Mouse (Mus musculus) cerebellum, postnatal 14 days (tissue): Measurements from ENCODE around the gene Tgm2.

Experiments
- DNase-seq, 2 experiments: peaks; one replicate each; pipeline ENCODE4 v3.0.0; 2021; ENCODE audit warnings: mixed read lengths in 2 of 2

Tgm2 gene

DNA sequence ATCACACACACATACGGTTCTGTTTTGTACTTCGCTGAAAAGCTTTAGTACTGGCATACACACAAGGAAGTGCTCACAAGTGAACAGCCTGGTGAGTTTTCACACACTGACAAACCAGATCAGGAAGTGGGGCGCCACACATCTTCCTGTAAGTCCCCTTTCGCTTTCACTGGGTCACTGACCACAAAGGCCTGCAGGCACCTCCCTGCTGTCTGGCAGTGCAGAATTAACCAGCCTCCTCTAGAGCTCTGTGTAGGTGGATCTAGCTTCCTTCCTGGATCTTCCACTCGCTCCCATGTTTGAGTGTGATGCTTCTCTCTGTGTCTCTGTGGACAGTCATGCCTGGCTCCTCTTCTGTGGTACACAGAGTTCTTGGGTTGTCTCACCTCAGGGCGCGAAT is 20.4 kb upstream of the Tgm2 start:
- DNase-seq, result no peak

- peak in 1 of 2 experiments; percentile 26 for DNase-seq
These were observed 19.5 kb upstream of the Tgm2 start for GRCm38 (mm10) chr2:158165776-158166175.

DNA sequence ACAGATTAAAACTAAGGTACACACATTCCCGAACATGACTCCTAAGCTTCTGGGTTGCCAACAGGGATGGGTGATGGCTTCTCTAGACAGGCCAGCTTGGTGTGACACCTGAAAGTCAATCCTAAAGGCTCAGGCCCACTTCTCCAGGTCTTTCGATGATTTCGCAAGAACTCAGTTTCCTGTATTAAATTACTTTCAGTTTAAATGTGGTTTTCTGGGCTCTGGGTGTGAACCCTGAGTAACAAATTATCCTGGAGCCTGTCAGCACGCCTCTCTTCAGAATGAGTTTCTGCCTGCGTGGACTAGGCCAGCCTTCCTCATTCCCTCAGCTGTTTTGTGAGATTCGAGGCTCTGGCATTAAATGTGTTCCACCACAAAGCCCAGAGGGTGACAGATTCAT is 16.8 kb upstream of the Tgm2 start:
- no peak for DNase-seq

DNA sequence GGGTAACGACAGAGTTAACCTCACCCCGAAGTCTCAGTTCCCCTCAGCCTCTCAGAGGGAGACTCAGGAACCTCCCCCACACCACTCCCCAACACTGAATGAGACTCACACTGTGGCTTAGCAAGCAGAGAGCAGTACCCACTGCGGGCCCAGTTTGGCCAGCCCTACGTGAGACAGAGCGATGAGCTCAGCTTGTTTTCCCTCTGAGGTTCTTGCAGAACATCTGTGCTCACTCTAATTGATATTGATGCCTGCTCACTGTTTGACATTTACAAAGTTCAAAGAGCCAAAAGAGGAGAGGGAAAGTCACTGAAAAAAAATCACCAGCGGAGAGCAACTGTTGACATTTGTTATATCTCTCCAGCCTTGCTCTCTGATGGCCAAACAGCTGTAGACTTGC is 15.5 kb upstream of the Tgm2 start:
- no peak for DNase-seq

- DNase-seq, result no peak
These were observed 13.4 kb upstream of the Tgm2 start for GRCm38 (mm10) chr2:158159376-158160235.

- no peak for DNase-seq
These were observed 11.4 kb upstream of the Tgm2 start for GRCm38 (mm10) chr2:158157654-158158053.

- no peak for DNase-seq
These were observed 10.3 kb upstream of the Tgm2 start for GRCm38 (mm10) chr2:158156487-158156886.

- no peak for DNase-seq
These were observed 9.4 kb upstream of the Tgm2 start for GRCm38 (mm10) chr2:158155615-158156014.

- DNase-seq, result no peak
These were observed 8.9 kb upstream of the Tgm2 start for GRCm38 (mm10) chr2:158155101-158155500.

- no peak for DNase-seq
These were observed 8.4 kb upstream of the Tgm2 start for GRCm38 (mm10) chr2:158154641-158155040.

GRCm38 (mm10) chr2:158153728-158154343 is 7.6 kb upstream of the Tgm2 start:
- DNase-seq, result no peak

GRCm38 (mm10) chr2:158152685-158153309 is 6.6 kb upstream of the Tgm2 start:
- DNase-seq, result no peak

DNA sequence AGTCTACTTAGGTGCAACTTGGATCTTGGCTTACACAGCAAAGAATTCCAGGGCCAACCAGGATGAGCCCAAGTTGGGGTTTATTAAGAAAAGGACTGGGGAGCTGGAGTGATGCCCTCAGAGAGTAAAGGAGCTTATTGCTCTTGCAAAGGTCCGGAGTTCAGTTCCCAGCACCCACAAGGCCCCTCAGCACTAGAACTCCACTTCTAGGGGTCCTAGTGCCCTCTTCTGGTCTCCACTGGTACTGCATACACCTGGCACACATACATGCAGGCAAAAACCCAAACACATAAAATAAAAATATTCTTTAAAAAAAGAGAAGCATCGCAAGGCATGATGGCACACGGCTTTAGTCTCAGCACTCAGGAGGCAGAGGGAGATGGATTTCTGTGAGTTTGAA is 4.8 kb upstream of the Tgm2 start:
- peak in 1 of 2 experiments; percentile 32 for DNase-seq

DNA sequence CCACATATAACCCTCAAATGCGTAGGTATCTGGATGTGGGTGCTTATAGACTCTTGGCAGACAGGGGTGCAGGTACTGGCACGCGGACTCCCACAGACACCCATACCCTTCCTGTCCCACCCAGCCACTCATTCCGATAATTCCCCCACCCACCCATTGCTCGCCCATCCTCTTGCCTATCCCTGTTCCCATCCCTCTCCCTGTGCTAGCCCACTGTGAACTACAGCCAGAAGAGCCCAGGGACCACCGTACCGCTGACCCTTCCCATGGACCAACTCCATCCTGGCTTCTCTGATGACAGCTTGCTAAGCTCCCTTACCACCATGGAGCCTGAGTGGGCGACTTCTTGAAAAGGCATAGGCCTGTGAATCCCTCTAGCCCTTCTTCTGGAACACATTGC is 735 bp upstream of the Tgm2 start:
- no peak for DNase-seq

DNA sequence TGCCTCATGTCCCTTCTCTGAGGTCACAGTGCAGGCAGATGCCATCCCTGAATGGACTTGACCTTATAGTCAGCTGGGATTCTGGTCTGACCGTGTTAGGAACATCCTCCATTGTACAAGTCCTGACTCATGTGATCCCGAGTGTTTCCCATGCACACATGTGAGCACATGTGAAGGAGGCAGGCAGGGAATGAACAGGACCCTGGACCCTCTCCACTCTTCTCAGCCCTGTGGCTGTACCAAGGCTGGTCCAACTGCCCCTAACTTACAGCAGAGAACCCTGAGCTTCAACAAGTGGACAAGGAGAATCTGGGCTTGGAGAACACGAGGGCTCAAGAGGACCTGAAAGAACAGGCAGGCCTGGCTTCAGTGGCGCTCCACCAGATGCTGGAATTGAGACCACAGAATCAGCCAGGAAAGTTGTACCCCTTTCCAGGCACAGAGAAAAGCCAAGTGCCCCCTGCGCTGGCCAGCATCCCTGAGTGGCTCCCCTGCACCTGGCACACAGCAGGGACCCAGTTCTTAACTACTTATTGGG is 639 bp downstream of the Tgm2 start:
- DNase-seq, result no peak

- no peak for DNase-seq
These were observed 1.3 kb downstream of the Tgm2 start for GRCm38 (mm10) chr2:158144750-158145527.

- DNase-seq, result no peak
These were observed 2.0 kb downstream of the Tgm2 start for GRCm38 (mm10) chr2:158144263-158144662.

- DNase-seq, result no peak
These were observed 2.4 kb downstream of the Tgm2 start for GRCm38 (mm10) chr2:158143816-158144215.

DNA sequence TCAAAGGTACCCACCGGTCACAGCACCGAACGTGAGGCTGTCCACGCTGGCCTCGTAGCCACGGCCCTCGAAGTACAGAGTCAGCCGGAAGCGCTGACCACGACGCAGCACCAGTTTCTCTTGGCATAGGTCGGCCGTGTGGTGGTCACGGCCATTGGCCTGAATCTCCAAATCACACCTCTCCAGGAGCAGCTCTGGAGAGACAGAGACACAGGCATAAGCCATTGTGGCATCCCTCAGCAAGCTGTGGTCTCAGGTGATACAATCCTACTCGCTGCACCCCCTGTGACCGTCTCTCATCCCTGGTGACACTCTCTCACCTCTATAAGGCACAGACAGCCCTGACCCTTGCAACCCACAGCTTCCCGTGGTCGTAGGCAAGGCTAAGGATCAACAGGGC is 3.3 kb downstream of the Tgm2 start:
- DNase-seq, result no peak

- no peak for DNase-seq
These were observed 4.4 kb downstream of the Tgm2 start for GRCm38 (mm10) chr2:158141690-158142440.

DNA sequence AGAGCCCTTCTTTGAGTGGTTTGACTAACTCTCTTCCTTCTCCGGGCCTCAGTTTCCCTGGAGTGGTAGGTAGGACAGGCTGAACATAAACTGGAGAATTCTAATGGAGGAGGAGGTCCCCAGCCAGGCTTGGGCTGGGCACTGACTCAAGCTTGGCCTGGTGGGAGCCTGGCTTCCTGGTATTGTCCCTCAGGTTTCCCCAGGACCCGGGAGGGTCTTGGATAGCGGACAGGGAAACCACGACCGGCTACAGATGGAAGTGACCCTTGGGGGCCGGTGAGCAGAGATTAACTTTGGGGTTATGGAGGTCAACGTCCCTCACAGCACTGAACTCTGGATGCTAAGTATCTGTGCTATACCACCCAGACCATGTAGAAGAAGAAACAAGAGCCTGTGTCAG is 5.0 kb downstream of the Tgm2 start:
- no peak for DNase-seq

DNA sequence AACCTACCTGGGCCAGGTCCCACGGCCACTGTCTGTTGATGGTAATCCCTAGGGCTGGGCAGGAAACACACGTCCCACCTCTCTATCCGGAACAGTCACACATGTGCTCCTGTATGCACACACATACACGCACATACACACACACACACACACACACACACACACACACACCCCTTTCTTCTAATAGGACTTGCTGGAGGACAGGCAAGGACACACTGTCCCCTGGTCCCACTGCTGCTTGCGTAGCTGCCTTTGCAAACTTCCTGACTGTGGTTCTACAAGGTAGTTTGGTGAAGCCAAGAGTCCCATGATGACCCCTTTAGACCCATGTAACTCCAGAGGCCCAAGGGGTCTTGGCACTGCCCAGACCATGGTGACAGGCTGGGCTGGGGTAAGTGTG is 5.6 kb downstream of the Tgm2 start:
- no peak for DNase-seq
